Mouse (Mus musculus) splenic B cell, adult 2 months (primary cell): Measurements from ENCODE around the gene 9930111J21Rik2.
"Not testable (repeated sequence)": the region's sequence is repeated elsewhere in the genome, so short reads cannot be mapped to it uniquely, and the experiment has no call there.

Experiments used
- DNase-seq: peaks from one replicate; pipeline ENCODE4 v3.0.0-alpha.2; 2011; ENCODE audit warnings: low read depth, low spot score
- H3K27me3 ChIP-seq: 2 replicates; pipeline ENCODE4 v1.6.1; 2012; ENCODE audit warnings: mild to moderate bottlenecking, low read length, moderate library complexity, mixed read lengths; ENCODE audit not compliant: control insufficient read depth, poor library complexity, insufficient read depth, severe bottlenecking
- H3K36me3 ChIP-seq: 2 replicates; pipeline ENCODE4 v1.6.1; 2012; ENCODE audit warnings: mild to moderate bottlenecking, low read length, moderate library complexity, mixed read lengths; ENCODE audit not compliant: control insufficient read depth, poor library complexity, insufficient read depth, severe bottlenecking

Gene 9930111J21Rik2

GRCm38 (mm10) chr11:49051093-49051891, at the start of gene 9930111J21Rik2:
9930111J21Rik2 (minus strand) TSS chr11:49051242.
- DNase-seq: peak; percentile 54
- H3K36me3 ChIP-seq, H3K27me3 ChIP-seq: not testable (repeated sequence)

- Histone ChIP-seq H3K27me3 (no peaks in the 10 kb centered on the region), H3K36me3 (peaks cover 6% of the 10 kb centered on the region)
- DNase-seq: peak; percentile 73
These were observed 49.4 kb upstream of the 9930111J21Rik2 start for GRCm38 (mm10) chr11:49100409-49100808.

- peaks cover 8% of the 10 kb centered on the region for H3K36me3 ChIP-seq
- no peaks in the 10 kb centered on the region for H3K27me3 ChIP-seq
- DNase-seq: no peak
These were observed 44.3 kb upstream of the 9930111J21Rik2 start for GRCm38 (mm10) chr11:49095367-49095766.

GRCm38 (mm10) chr11:49093861-49094660, 43.0 kb upstream of the 9930111J21Rik2 start:
- DNase-seq: peak; percentile 40
- peaks cover 8% of the 10 kb centered on the region for H3K36me3 ChIP-seq
- no peaks in the 10 kb centered on the region for H3K27me3 ChIP-seq

- H3K36me3 ChIP-seq: peaks cover 8% of the 10 kb centered on the region
- DNase-seq: peak; percentile 51
- no peaks in the 10 kb centered on the region for H3K27me3 ChIP-seq
These were observed 41.7 kb upstream of the 9930111J21Rik2 start for GRCm38 (mm10) chr11:49092786-49093185.

GRCm38 (mm10) chr11:49092053-49092586, 41.1 kb upstream of the 9930111J21Rik2 start:
- peaks cover 8% of the 10 kb centered on the region for H3K36me3 ChIP-seq
- H3K27me3 ChIP-seq: no peaks in the 10 kb centered on the region
- DNase-seq: no peak

- Histone ChIP-seq H3K36me3 (peaks cover 7% of the 10 kb centered on the region), H3K27me3 (no peaks in the 10 kb centered on the region)
- no peak for DNase-seq
These were observed 40.1 kb upstream of the 9930111J21Rik2 start for GRCm38 (mm10) chr11:49091171-49091570.

- no peak for DNase-seq
- no peaks in the 10 kb centered on the region for H3K27me3 ChIP-seq
- H3K36me3 ChIP-seq: peaks cover 2% of the 10 kb centered on the region; the same call in 1 of the 2 replicates
These were observed 39.5 kb upstream of the 9930111J21Rik2 start for GRCm38 (mm10) chr11:49090551-49090950.

GRCm38 (mm10) chr11:49089735-49090507, 38.9 kb upstream of the 9930111J21Rik2 start:
- Histone ChIP-seq H3K36me3 (peaks cover 2% of the 10 kb centered on the region; the same call in 1 of the 2 replicates), H3K27me3 (no peaks in the 10 kb centered on the region)
- DNase-seq: no peak

GRCm38 (mm10) chr11:49088990-49089652, 38.1 kb upstream of the 9930111J21Rik2 start:
- H3K36me3 ChIP-seq: peaks cover 2% of the 10 kb centered on the region; the same call in 1 of the 2 replicates
- no peak for DNase-seq
- H3K27me3 ChIP-seq: no peaks in the 10 kb centered on the region

- peaks cover 2% of the 10 kb centered on the region; the same call in 1 of the 2 replicates for H3K36me3 ChIP-seq
- peak; percentile 51 for DNase-seq
- H3K27me3 ChIP-seq: no peaks in the 10 kb centered on the region
These were observed 37.0 kb upstream of the 9930111J21Rik2 start for GRCm38 (mm10) chr11:49087830-49088616.

GRCm38 (mm10) chr11:49086858-49087361, 35.9 kb upstream of the 9930111J21Rik2 start:
- Histone ChIP-seq H3K36me3 (peaks cover 2% of the 10 kb centered on the region; the same call in 1 of the 2 replicates), H3K27me3 (no peaks in the 10 kb centered on the region)
- peak; percentile 27 for DNase-seq

- DNase-seq: peak; percentile 69
- H3K36me3 ChIP-seq: no peaks in the 10 kb centered on the region
- H3K27me3 ChIP-seq: no peaks in the 10 kb centered on the region
These were observed 33.8 kb upstream of the 9930111J21Rik2 start for GRCm38 (mm10) chr11:49084875-49085274.
